Mouse (Mus musculus): ENCODE results near the gene Il1f5. TPM values are rescaled to one million over a fixed set of nuclear protein-coding genes. Genes with fewer than 3 reads are reported as not detected.

The Il1f5 gene
- polyA plus RNA-seq, 1 experiment from 2014 or later: not detected

- Histone ChIP-seq H3K9ac (ENCODE audit: low read depth, low read length) (no peak overlapping the region), H3K36me3 (ENCODE audit: control insufficient read depth, insufficient read depth, low read length) (no peaks in the 10 kb centered on the region), H3K27me3 (replicated peaks; ENCODE audit: control insufficient read depth, insufficient read depth, low read length) (no peaks in the 10 kb centered on the region), H3K4me1 (ENCODE audit: control insufficient read depth, insufficient read depth, low read length) (no peaks in the 10 kb centered on the region), H3K27ac (ENCODE audit: low read length) (no peak overlapping the region), H3K4me3 (ENCODE audit: low read length) (no peak overlapping the region), H3K9me3 (ENCODE audit: control insufficient read depth, low read length) (no peaks in the 10 kb centered on the region), H3K4me2 (ENCODE audit: low read depth, low read length) (no peak overlapping the region)
- 69% methylated on average over 4 of the region's 4 CpGs for WGBS
- ATAC-seq: peak; percentile 42; the same call in 1 of the 2 replicates
Measured at GRCm38 (mm10) chr2:24317919-24318598, 41.3 kb downstream of the Il1f5 start.

Other genes starting within 250 kb of the Il1f5 start
- 1.1 and 1.3 TPM in 2 replicates for gene Hnmt, start 227.6 kb upstream of the Il1f5 start, polyA plus RNA-seq (2015; fragmentation: Nextera tagmentation; extraction: Ambion mirVana)
- not detected in 2 replicates for gene Tbpl2, start 180.4 kb upstream of the Il1f5 start, polyA plus RNA-seq (2015; fragmentation: Nextera tagmentation; extraction: Ambion mirVana)
- not detected in 2 replicates for gene Il1f8, start 123.8 kb upstream of the Il1f5 start, polyA plus RNA-seq (2015; fragmentation: Nextera tagmentation; extraction: Ambion mirVana)
- not detected in 2 replicates for gene Il1f9, start 90.5 kb upstream of the Il1f5 start, polyA plus RNA-seq (2015; fragmentation: Nextera tagmentation; extraction: Ambion mirVana)
- gene Il1f6, start 61.5 kb upstream of the Il1f5 start, polyA plus RNA-seq (2015; fragmentation: Nextera tagmentation; extraction: Ambion mirVana): not detected in 2 replicates
- not detected in 2 replicates for gene Il1f10, start 14.2 kb downstream of the Il1f5 start, polyA plus RNA-seq (2015; fragmentation: Nextera tagmentation; extraction: Ambion mirVana)
- gene Il1rn, start 59.9 kb downstream of the Il1f5 start, polyA plus RNA-seq (2015; fragmentation: Nextera tagmentation; extraction: Ambion mirVana): 0.80 and 1.2 TPM in 2 replicates
- gene Psd4, start 90.6 kb downstream of the Il1f5 start, polyA plus RNA-seq (2015; fragmentation: Nextera tagmentation; extraction: Ambion mirVana): 6.1 and 7.2 TPM in 2 replicates
- gene Pax8, start 198.6 kb downstream of the Il1f5 start, polyA plus RNA-seq (2015; fragmentation: Nextera tagmentation; extraction: Ambion mirVana): 0.92 and 0.99 TPM in 2 replicates